Mouse (Mus musculus) myocyte (in vitro differentiated cells): ENCODE data around the gene Trpv2. TPM values are rescaled to one million over a fixed set of nuclear protein-coding genes. Genes with fewer than 3 reads are reported as not detected.

ENCODE experiments used
- H3K27me3 ChIP-seq: one replicate; pipeline ENCODE4 v1.6.1; 2011; ENCODE audit not compliant: control insufficient read depth, insufficient read depth, insufficient read length
- H3K36me3 ChIP-seq: one replicate; pipeline ENCODE4 v1.6.1; 2011; ENCODE audit not compliant: control insufficient read depth, insufficient read depth
- H3K4me2 ChIP-seq: one replicate; pipeline ENCODE4 v1.6.1; 2011; ENCODE audit warnings: low read depth, control low read depth
- H3K4me3 ChIP-seq: one replicate; pipeline ENCODE4 v1.5.1; 2011; ENCODE audit warnings: mild to moderate bottlenecking, control low read depth, moderate library complexity
- H3K79me2 ChIP-seq: one replicate; pipeline ENCODE4 v1.6.1; 2011; ENCODE audit not compliant: control insufficient read depth, insufficient read depth
- H3ac ChIP-seq: one replicate; pipeline ENCODE4 v1.6.1; 2011; ENCODE audit not compliant: control insufficient read depth, insufficient read length
- CEBPB ChIP-seq: IDR thresholded peaks from 2 replicates; pipeline ENCODE4 v1.6.1; 2011; ENCODE audit warnings: mild to moderate bottlenecking, moderate library complexity; ENCODE audit not compliant: poor library complexity, insufficient read depth, severe bottlenecking
- E2F4 ChIP-seq: IDR thresholded peaks from one replicate; pipeline ENCODE4 v1.6.1; 2011; ENCODE audit warnings: mild to moderate bottlenecking, control low read depth, moderate library complexity; ENCODE audit not compliant: insufficient read depth
- MAX ChIP-seq: IDR thresholded peaks from one replicate; pipeline ENCODE4 v1.6.1; 2011; ENCODE audit warnings: low read depth, mild to moderate bottlenecking, control low read depth
- MYOD1 ChIP-seq, 3 experiments: IDR thresholded peaks; one replicate each; pipeline ENCODE4 v1.6.1; 2011; ENCODE audit warnings: control low read depth in 2 of 3, low read depth in 2 of 3, mild to moderate bottlenecking in 2 of 3, moderate library complexity in 1 of 3; ENCODE audit not compliant: insufficient read length in 2 of 3, control insufficient read depth in 1 of 3
- MYOG ChIP-seq, 3 experiments: IDR thresholded peaks; one replicate each; pipeline ENCODE4 v1.6.1; 2011; ENCODE audit warnings: control low read depth in 2 of 3, low read depth in 2 of 3, mild to moderate bottlenecking in 2 of 3; ENCODE audit not compliant: insufficient read length in 2 of 3, control insufficient read depth in 1 of 3, insufficient read depth in 1 of 3
- POLR2A ChIP-seq: IDR thresholded peaks from one replicate; pipeline ENCODE4 v1.6.1; 2011; ENCODE audit warnings: low read depth, mild to moderate bottlenecking, control low read depth, moderate library complexity; ENCODE audit not compliant: insufficient read length
- POLR2AphosphoS2 ChIP-seq: IDR thresholded peaks from one replicate; pipeline ENCODE4 v1.6.1; 2011; ENCODE audit warnings: low read depth, control low read depth; ENCODE audit not compliant: insufficient read length
- REST ChIP-seq: IDR thresholded peaks from one replicate; pipeline ENCODE4 v1.6.1; 2011; ENCODE audit warnings: mild to moderate bottlenecking, control low read depth, moderate library complexity; ENCODE audit not compliant: insufficient read depth, insufficient read length
- SRF ChIP-seq: IDR thresholded peaks from one replicate; pipeline ENCODE4 v1.6.1; 2011; ENCODE audit warnings: low read depth; ENCODE audit not compliant: control insufficient read depth, insufficient read length
- TCF12 ChIP-seq: IDR thresholded peaks from one replicate; pipeline ENCODE4 v1.6.1; 2011; ENCODE audit warnings: mild to moderate bottlenecking, control low read depth; ENCODE audit not compliant: poor library complexity, insufficient read depth, severe bottlenecking
- TCF3 ChIP-seq: IDR thresholded peaks from one replicate; pipeline ENCODE4 v1.6.1; 2011; ENCODE audit warnings: low read depth, control low read depth; ENCODE audit not compliant: insufficient read length
- USF1 ChIP-seq: IDR thresholded peaks from one replicate; pipeline ENCODE4 v1.6.1; 2011; ENCODE audit warnings: low read depth, mild to moderate bottlenecking, control low read depth, moderate library complexity
- polyA plus RNA-seq: library from polyadenylated mRNA; unstranded; fragments of >200 nt; fragmentation: generic; extraction: Trizol; gene quantifications from one replicate; pipeline ENCODE4 v1.2.1, GENCODE M21; 2012; ENCODE audit warnings: missing spikeins

Gene Trpv2
- polyA plus RNA-seq, result 5.4 TPM

DNA sequence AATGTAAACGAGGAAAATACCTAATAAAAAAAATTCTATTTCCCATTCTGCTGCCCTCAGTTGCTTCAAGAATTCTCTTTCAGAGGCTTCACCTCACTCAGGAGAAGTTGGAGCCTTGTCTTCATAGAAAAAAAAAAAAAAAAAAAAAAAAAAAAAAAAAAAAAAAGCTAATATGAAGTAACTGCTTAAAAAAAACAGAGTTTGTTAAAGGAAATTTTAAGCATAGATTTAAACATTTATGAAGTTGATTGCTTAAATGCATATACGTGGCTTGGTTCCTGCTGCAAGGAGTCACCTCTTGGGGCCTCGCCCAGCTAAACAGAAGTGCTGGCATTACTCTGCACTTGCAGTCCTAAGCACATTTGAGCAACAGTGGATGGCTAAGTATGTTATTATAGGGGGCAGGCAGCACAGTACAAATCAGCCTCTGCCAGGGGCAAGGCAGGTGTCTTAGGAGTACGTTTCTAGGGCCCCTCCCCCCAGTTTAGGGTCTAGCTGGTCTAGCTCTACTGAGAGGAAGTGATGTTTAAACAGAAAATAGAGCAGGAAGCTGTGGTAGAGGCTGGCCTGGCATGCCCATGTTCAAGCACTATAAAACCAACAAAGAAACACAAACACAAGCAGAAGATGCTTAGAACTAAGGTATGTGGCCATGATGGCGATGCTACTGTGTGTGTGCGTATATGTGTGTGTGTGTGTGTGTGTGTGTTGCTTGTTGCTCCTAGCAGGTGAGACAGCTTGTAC lies at the start of gene Trpv2:
Trpv2 (plus strand) TSS at position 528 of the 744 bp plus-strand sequence.
- Histone ChIP-seq H3K27me3 (no peaks in the 10 kb centered on the region), H3ac (no peak within 1 kb of the TSS), H3K36me3 (no peaks in the 10 kb centered on the region), H3K79me2 (no peaks in the 10 kb centered on the region), H3K4me3 (peak within 1 kb of the TSS; percentile 30), H3K4me2 (peak within 1 kb of the TSS; percentile 87)
- TF ChIP-seq POLR2A (no peak), CEBPB (no peak), MAX (no peak), POLR2AphosphoS2 (no peak), USF1 (no peak), E2F4 (no peak), TCF12 (no peak), TCF3 (no peak), MYOG (IDR thresholded peaks at IDR 0.05; ENCODE audit: control insufficient read depth in 1 of 3, insufficient read depth in 1 of 3, insufficient read length in 2 of 3, low read depth in 2 of 3) (no peak)

GRCm38 (mm10) chr11:62537089-62537488 lies 37.2 kb upstream of the Trpv2 start:
- H3K4me3 ChIP-seq, result no peak overlapping the region
- no peak overlapping the region for H3ac ChIP-seq
- no peaks in the 10 kb centered on the region for H3K79me2 ChIP-seq
- TF ChIP-seq TCF3 (no peak), SRF (no peak), MAX (no peak), E2F4 (no peak), CEBPB (no peak), REST (no peak)
- no peak overlapping the region for H3K4me2 ChIP-seq
- H3K36me3 ChIP-seq, result no peaks in the 10 kb centered on the region
- no peaks in the 10 kb centered on the region for H3K27me3 ChIP-seq

- Histone ChIP-seq H3K4me2 (peak overlapping the region; percentile 99), H3K4me3 (peak overlapping the region; percentile 41), H3K36me3 (no peaks in the 10 kb centered on the region)
Observed at GRCm38 (mm10) chr11:62537590-62537989, 36.7 kb upstream of the Trpv2 start.

DNA sequence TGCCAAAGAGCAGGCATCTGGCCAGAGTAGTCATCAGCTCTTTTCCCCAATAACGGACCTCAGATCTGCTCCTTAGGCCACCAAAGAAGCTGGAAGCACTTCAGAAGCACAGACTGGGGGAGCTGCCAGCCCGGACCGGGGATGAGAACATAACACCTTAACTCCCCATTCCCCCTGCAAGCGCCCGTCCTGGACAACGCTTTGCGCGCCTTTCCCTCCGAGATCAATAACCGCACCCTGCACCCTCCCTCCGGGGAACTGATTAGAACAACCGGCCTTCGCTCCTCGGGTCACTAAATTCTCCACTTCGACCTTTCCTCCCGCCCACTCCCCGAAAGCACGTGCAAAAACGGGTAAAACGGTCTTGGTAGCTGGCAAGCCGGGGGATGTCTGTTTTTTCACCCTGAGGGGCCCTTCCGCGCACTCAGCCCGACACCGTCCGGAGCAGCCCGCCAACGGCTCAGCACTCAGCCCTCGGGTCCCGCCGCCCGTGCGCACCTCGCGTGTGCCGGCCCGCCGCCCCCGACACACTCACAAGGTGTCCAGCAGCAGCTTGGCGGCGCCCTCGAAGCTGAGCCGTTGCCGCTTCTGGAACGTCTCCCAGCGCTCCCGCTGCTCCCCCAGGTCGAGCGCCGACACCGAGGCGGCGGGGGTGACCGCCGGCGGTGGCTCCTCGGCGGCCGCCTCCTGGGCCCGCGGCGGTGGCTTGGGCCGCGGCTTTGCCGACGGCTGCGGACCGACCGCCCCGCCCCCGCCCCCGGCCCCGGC lies 35.8 kb upstream of the Trpv2 start:
- Histone ChIP-seq H3K36me3 (no peaks in the 10 kb centered on the region), H3K79me2 (no peaks in the 10 kb centered on the region), H3ac (peak overlapping the region; percentile 81), H3K4me3 (peak overlapping the region; percentile 41), H3K27me3 (no peaks in the 10 kb centered on the region), H3K4me2 (peak overlapping the region; percentile 99)
- TF ChIP-seq MAX (no peak), E2F4 (no peak), SRF (no peak), POLR2A (no peak), POLR2AphosphoS2 (no peak), USF1 (no peak), MYOG (IDR thresholded peaks at IDR 0.05; ENCODE audit: control insufficient read depth in 1 of 3, insufficient read depth in 1 of 3, insufficient read length in 2 of 3, low read depth in 2 of 3) (peak in 1 of 3 experiments; percentile 11)

More at GRCm38 (mm10) chr11:62537590-62537989, 36.7 kb upstream of the Trpv2 start:
- Histone ChIP-seq H3ac (no peak overlapping the region), H3K27me3 (no peaks in the 10 kb centered on the region), H3K79me2 (no peaks in the 10 kb centered on the region)
- TF ChIP-seq USF1 (no peak), E2F4 (no peak), SRF (no peak), POLR2A (no peak), MAX (no peak), TCF3 (no peak), REST (no peak), CEBPB (no peak), MYOG (IDR thresholded peaks at IDR 0.05; ENCODE audit: control insufficient read depth in 1 of 3, insufficient read depth in 1 of 3, insufficient read length in 2 of 3, low read depth in 2 of 3) (no peak), POLR2AphosphoS2 (no peak), MYOD1 (IDR thresholded peaks at IDR 0.05; ENCODE audit: control insufficient read depth in 1 of 3, insufficient read length in 2 of 3, low read depth in 2 of 3) (no peak), TCF12 (no peak)
